Mouse (Mus musculus) embryonic facial prominence, embryonic 11.5 days (tissue): ENCODE measurements at regions not wholly inside any gene's neighbourhood (a gene's known extent, or its start where the extent isn't known, plus 50 kb on each side); places are given as distances from the start of the nearest gene placed in this dataset.

Experiments
- ATAC-seq: fragments of 200-750 bp; cut with Nextera tagmentation; replicated peaks from 2 replicates; pipeline ENCODE4 v1.8.0; 2017; ENCODE audit warnings: low read depth; ENCODE audit not compliant: insufficient number of reproducible peaks, low FRiP score, low TSS enrichment
- DNase-seq: peaks from one replicate; pipeline ENCODE4 v3.0.0-alpha.2; 2015; ENCODE audit warnings: low spot score
- H3K27ac ChIP-seq: fragments of 300-500 bp; sonication (generic); replicated peaks from 2 replicates; pipeline ENCODE4 v1.5.1; 2014; ENCODE audit warnings: mild to moderate bottlenecking, low read depth, low read length, control low read depth
- H3K27me3 ChIP-seq: fragments of 300-500 bp; sonication (generic); 2 replicates; pipeline ENCODE4 v1.6.1; 2014; ENCODE audit warnings: mild to moderate bottlenecking, low read length, moderate library complexity, mixed read lengths; ENCODE audit not compliant: control insufficient read depth, insufficient read depth
- H3K36me3 ChIP-seq: fragments of 300-500 bp; sonication (generic); replicated peaks from 2 replicates; pipeline ENCODE4 v1.6.1; 2014; ENCODE audit warnings: low read depth, mild to moderate bottlenecking, low read length, moderate library complexity, mixed read lengths; ENCODE audit not compliant: control insufficient read depth, insufficient read depth
- H3K4me1 ChIP-seq: fragments of 300-500 bp; sonication (generic); 2 replicates; pipeline ENCODE4 v1.6.1; 2014; ENCODE audit warnings: low read length, mixed read lengths; ENCODE audit not compliant: control insufficient read depth, insufficient read depth
- H3K4me2 ChIP-seq: fragments of 300-500 bp; sonication (generic); 2 replicates; pipeline ENCODE4 v1.6.1; 2014; ENCODE audit warnings: low read depth, mild to moderate bottlenecking, control low read depth, low read length, moderate library complexity
- H3K4me3 ChIP-seq: fragments of 300-500 bp; sonication (generic); 2 replicates; pipeline ENCODE4 v1.5.1; 2014; ENCODE audit warnings: low read depth, low read length, control low read depth
- H3K9ac ChIP-seq: fragments of 300-500 bp; sonication (generic); replicated peaks from 2 replicates; pipeline ENCODE4 v1.6.1; 2014; ENCODE audit warnings: mild to moderate bottlenecking, control low read depth, low read length
- H3K9me3 ChIP-seq: fragments of 300-500 bp; sonication (generic); replicated peaks from 2 replicates; pipeline ENCODE4 v1.6.1; 2016; ENCODE audit warnings: mild to moderate bottlenecking, low read length, inconsistent platforms, mixed read lengths; ENCODE audit not compliant: control insufficient read depth
- WGBS: fragments of 180-500 bp; shearing (Covaris S2); extraction: QIAGEN DNeasy Blood & Tissue Kit; methylation state at CpG from one replicate; pipeline ENCODE4 v1.1.7; 2014; 5-methylcytosine and 5-hydroxymethylcytosine counted together

DNA sequence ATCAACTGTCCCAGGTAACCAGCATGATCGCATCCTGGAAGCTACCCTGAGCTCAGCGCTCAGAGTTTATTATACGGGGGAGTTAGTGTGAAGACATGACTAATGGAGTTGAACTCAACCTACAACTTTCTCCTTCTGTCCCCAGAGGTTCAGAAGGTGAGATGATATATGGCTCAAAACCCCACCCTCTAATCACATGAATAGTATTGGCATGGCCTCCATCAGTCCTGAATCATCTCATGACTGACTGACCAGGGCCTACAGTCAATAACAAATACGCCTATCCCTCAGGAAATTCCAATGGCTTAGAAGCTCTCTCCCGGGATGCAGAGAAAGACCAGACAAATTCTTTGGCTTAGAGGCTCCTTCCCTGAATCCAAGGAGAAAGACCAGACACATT lies 234.7 kb downstream of the Mreg start:
- H3K9ac ChIP-seq, result no peak overlapping the region
- WGBS, result 95% methylated on average over 5 of the region's 5 CpGs

DNA sequence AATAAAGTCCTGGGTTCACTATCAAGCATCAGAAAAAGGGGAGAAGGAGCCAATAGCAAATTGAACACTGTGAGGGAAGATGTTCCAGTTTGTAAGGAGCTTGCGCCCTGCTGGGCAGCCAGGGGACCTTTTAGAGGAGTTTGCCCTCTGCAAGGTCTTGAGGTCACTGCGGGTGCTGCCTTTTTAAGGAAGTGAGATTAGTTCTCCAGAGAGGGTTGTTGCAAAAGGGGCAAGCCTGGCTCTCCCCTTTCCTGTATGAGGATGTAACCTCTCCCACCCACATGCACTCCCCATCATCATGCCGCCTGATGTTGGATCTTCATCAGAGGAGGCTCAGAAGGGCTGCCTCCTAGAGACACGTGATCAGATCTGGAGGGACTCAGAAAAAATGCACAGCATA lies 237.4 kb downstream of the Mreg start:
- no peak overlapping the region for H3K4me3 ChIP-seq
- no peaks in the 10 kb centered on the region for H3K36me3 ChIP-seq
- H3K4me2 ChIP-seq, result no peak overlapping the region
- no peaks in the 10 kb centered on the region for H3K27me3 ChIP-seq
- H3K27ac ChIP-seq, result no peak overlapping the region
- no peak overlapping the region for H3K9ac ChIP-seq
- no peaks in the 10 kb centered on the region for H3K4me1 ChIP-seq
- DNase-seq, result no peak
- ATAC-seq, result no peak
- 59% methylated on average over 4 of the region's 4 CpGs for WGBS
- H3K9me3 ChIP-seq, result no peaks in the 10 kb centered on the region

More for the DNA sequence above, 234.7 kb downstream of the Mreg start:
- H3K4me2 ChIP-seq, result no peak overlapping the region
- no peaks in the 10 kb centered on the region for H3K27me3 ChIP-seq
- DNase-seq (no peak), ATAC-seq (no peak)
- H3K4me1 ChIP-seq, result no peaks in the 10 kb centered on the region
- H3K36me3 ChIP-seq, result no peaks in the 10 kb centered on the region
- H3K9me3 ChIP-seq, result no peaks in the 10 kb centered on the region
- H3K27ac ChIP-seq, result no peak overlapping the region
- H3K4me3 ChIP-seq, result no peak overlapping the region

DNA sequence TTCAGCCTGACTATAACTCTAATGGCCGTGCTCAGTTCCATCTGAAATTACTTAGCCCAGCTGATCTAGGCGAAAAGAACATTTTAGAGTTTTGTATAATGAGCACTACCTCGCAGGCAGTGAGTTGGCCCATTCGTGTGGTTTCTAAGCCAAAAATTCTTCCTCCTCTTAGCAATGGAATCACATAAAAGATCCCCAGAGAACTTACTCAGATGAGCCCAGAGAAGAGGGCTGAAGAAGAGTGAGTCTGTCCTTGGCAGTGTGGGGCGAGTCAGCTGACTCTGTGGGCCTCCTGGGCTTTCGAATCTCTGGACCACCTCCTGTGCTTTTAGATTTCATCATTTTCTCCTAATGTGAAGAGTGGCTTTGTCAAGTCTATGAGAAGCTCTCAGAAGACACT lies 240.2 kb downstream of the Mreg start:
- ATAC-seq, result no peak

DNA sequence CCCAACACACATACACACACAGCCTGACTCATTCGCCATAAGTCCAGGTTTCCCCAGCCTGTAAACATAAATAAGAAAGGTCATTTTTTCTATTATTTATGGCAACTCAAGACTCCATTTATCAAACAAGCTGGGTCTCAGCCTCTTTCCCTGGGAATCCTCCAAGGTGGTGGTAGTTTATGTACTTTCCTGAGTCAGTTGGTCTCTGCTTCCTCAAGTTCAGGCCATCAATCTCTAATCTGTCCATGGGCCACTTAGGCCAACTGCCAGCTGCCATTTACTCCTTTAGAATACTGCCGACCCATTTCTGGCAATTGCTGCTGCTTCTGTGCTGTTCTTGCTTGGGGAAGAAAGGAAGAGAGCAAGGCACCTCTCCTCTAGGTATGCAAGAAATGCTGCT lies 241.3 kb downstream of the Mreg start:
- Histone ChIP-seq H3K9me3 (no peaks in the 10 kb centered on the region), H3K27ac (no peak overlapping the region), H3K36me3 (no peaks in the 10 kb centered on the region), H3K9ac (no peak overlapping the region), H3K27me3 (no peaks in the 10 kb centered on the region), H3K4me1 (no peaks in the 10 kb centered on the region), H3K4me2 (no peak overlapping the region), H3K4me3 (no peak overlapping the region)
- 89% methylated on average over 2 of the region's 2 CpGs for WGBS
- DNase-seq, result no peak
- ATAC-seq, result no peak

More for the DNA sequence above, 240.2 kb downstream of the Mreg start:
- H3K36me3 ChIP-seq, result no peaks in the 10 kb centered on the region
- H3K4me2 ChIP-seq, result no peak overlapping the region
- no peak overlapping the region for H3K9ac ChIP-seq
- no peaks in the 10 kb centered on the region for H3K4me1 ChIP-seq
- 84% methylated on average over 6 of the region's 6 CpGs for WGBS
- H3K27me3 ChIP-seq, result no peaks in the 10 kb centered on the region
- H3K4me3 ChIP-seq, result no peak overlapping the region
- no peaks in the 10 kb centered on the region for H3K9me3 ChIP-seq
- H3K27ac ChIP-seq, result no peak overlapping the region
- DNase-seq, result no peak

DNA sequence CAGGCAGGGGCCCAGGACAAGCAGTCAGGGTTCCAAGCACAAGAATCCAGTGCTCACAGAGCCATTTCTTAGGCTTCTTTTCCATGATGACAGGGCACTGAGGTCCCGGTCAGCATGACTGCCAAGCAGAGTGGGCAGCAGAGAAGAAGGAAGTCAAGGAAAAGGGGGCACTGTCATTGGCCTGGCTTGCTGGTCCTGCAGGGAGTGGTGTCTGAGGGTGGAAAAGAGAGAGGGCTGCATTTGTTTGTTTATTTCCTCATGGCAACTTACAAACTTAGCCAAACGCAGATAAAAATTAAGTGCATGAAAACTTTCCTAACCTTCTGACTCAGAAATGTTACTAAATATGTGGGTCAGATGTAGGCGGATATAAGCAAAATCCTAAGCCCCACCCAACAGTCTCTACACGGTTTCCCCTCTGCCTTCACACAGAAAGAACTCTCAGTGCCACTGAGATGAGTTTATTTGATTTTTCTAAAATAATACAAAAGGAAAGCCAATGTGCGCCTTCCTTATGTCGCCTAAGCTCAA lies 244.5 kb downstream of the Mreg start:
- Histone ChIP-seq H3K4me3 (no peak overlapping the region), H3K9ac (no peak overlapping the region), H3K27ac (no peak overlapping the region), H3K4me2 (no peak overlapping the region), H3K36me3 (no peaks in the 10 kb centered on the region), H3K4me1 (no peaks in the 10 kb centered on the region), H3K9me3 (no peaks in the 10 kb centered on the region), H3K27me3 (no peaks in the 10 kb centered on the region)
- ATAC-seq (no peak), DNase-seq (no peak)
- 86% methylated on average over 6 of the region's 6 CpGs for WGBS

DNA sequence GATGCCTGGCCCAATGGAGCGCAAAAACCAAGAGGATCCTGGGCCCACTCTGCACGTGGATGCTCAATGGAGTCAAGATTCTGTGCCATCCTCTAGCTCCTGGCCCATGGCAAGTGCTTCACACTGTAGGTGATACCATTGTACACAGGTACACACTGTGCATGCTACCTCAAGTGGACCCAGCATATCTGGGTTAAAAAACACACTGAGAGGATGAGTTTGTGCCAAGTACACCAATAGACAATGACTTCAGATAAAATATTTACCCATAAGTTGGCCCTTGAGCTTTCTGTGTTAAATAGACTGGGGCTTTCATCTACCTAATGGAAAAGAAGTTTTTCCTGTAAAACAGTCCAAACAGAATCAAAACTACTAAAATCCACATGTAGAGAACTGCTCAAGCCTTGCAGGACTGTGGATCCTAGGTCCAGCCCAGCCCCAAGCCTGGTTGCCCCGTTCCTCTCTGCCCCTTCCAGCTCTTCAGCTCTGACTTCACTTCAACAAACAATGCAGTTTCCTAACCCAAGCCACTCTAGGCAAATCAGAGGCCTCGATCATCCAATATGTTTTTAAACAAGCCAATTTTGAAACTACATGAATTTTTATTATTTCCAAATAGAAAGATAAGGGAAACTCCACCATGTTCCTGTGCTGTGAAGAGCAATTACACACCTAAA lies 247.5 kb downstream of the Mreg start:
- Histone ChIP-seq H3K9ac (no peak overlapping the region), H3K9me3 (no peaks in the 10 kb centered on the region), H3K27ac (no peak overlapping the region), H3K4me2 (no peak overlapping the region), H3K27me3 (no peaks in the 10 kb centered on the region), H3K4me1 (no peaks in the 10 kb centered on the region), H3K4me3 (no peak overlapping the region), H3K36me3 (no peaks in the 10 kb centered on the region)
- DNase-seq (no peak), ATAC-seq (no peak)
- WGBS, result 90% methylated on average over 4 of the region's 4 CpGs

DNA sequence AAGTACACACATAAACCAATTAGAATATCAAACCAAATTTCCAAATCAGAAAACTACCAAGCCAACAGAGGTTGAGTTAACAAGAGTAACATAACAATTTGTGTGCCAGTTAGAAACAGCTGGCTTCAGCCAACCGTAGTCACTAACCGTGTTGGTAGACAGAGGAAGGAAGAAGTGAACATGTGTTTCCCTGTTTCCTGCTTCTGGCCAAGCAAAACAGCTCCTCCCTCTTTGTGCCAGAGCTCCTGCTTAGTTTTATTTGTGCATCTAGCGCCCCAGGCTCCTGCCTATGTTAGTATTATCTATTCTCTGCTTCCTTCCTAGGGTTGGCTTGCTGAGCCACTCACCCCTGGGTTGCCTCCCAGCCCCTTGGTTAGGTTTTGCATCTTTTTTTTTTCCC lies 255.2 kb downstream of the Mreg start:
- no peaks in the 10 kb centered on the region for H3K9me3 ChIP-seq
- H3K36me3 ChIP-seq, result no peaks in the 10 kb centered on the region
- WGBS, result 75% methylated on average over 3 of the region's 3 CpGs

DNA sequence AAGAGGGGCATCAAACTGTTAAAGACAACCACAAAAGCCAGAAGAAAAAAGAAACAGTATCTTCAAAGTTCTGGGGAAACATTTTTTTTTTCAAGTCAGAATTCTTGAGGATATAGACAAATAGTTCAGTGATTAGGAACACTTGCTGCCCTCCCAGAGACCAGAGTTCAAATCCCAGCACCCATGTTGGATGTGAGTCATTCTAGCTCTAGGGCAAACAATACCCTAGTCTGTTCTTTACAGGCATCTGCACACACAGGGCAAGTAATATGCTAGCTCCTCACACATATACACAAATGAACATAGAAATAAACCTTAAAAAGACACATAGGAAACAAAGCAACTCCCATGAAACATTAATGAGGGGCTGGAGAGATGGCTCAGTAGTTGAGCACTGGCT lies 256.8 kb downstream of the Mreg start:
- no peak for DNase-seq
- no peak overlapping the region for H3K4me2 ChIP-seq
- H3K27me3 ChIP-seq, result no peaks in the 10 kb centered on the region
- H3K36me3 ChIP-seq, result no peaks in the 10 kb centered on the region
- H3K4me3 ChIP-seq, result no peak overlapping the region
- H3K9me3 ChIP-seq, result no peaks in the 10 kb centered on the region
- no peak for ATAC-seq
- H3K4me1 ChIP-seq, result no peaks in the 10 kb centered on the region
- no peak overlapping the region for H3K9ac ChIP-seq
- H3K27ac ChIP-seq, result no peak overlapping the region

More for the DNA sequence above, 255.2 kb downstream of the Mreg start:
- no peak overlapping the region for H3K4me3 ChIP-seq
- H3K4me1 ChIP-seq, result no peaks in the 10 kb centered on the region
- no peak overlapping the region for H3K27ac ChIP-seq
- no peak for DNase-seq
- no peak overlapping the region for H3K4me2 ChIP-seq
- no peaks in the 10 kb centered on the region for H3K27me3 ChIP-seq
- ATAC-seq, result no peak
- no peak overlapping the region for H3K9ac ChIP-seq
